Mouse (Mus musculus) ES-Bruce4 (cell line): ENCODE results near the gene Slc9a3r1. TPM values are rescaled to one million over a fixed set of nuclear protein-coding genes. Genes with fewer than 3 reads are reported as not detected.

Experiments used
- H3K27ac ChIP-seq: 2 replicates; pipeline ENCODE4 v1.5.1; 2012; ENCODE audit warnings: low read length, inconsistent platforms; ENCODE audit not compliant: insufficient read depth
- H3K27me3 ChIP-seq: 2 replicates; pipeline ENCODE4 v1.6.1; 2012; ENCODE audit warnings: mild to moderate bottlenecking, low read length, inconsistent platforms; ENCODE audit not compliant: control insufficient read depth, poor library complexity, insufficient read depth, severe bottlenecking
- H3K36me3 ChIP-seq: 2 replicates; pipeline ENCODE4 v1.6.1; 2012; ENCODE audit warnings: inconsistent platforms, mild to moderate bottlenecking, low read length, moderate library complexity; ENCODE audit not compliant: control insufficient read depth, poor library complexity, insufficient read depth, severe bottlenecking
- H3K4me1 ChIP-seq: one replicate; pipeline ENCODE4 v1.8.1; 2011; ENCODE audit warnings: low read length; ENCODE audit not compliant: control insufficient read depth, insufficient read depth
- H3K4me3 ChIP-seq: 2 replicates; pipeline ENCODE4 v1.5.1; 2011; ENCODE audit warnings: low read depth, mild to moderate bottlenecking, low read length
- H3K9ac ChIP-seq: 2 replicates; pipeline ENCODE4 v1.6.1; 2012; ENCODE audit warnings: low read depth, mild to moderate bottlenecking, inconsistent platforms; ENCODE audit not compliant: poor library complexity, severe bottlenecking
- H3K9me3 ChIP-seq: replicated peaks from 2 replicates; pipeline ENCODE4 v1.6.1; 2012; ENCODE audit warnings: mild to moderate bottlenecking, low read length, inconsistent platforms; ENCODE audit not compliant: control insufficient read depth, poor library complexity, insufficient read depth, severe bottlenecking
- CTCF ChIP-seq: IDR thresholded peaks from one replicate; pipeline ENCODE4 v1.8.1; 2011; ENCODE audit warnings: low read depth, low read length
- EP300 ChIP-seq: IDR thresholded peaks from 2 replicates; pipeline ENCODE4 v1.6.1; 2011; ENCODE audit warnings: low read depth, low read length; ENCODE audit not compliant: insufficient read depth
- POLR2A ChIP-seq: IDR thresholded peaks from one replicate; pipeline ENCODE4 v1.8.1; 2011; ENCODE audit warnings: low read length; ENCODE audit not compliant: insufficient read depth
- polyA plus RNA-seq: library from polyadenylated mRNA; stranded (reverse); fragments of >200 nt; gene quantifications from 2 replicates; pipeline ENCODE4 v1.2.4, GENCODE M21; 2011; ENCODE audit warnings: low read depth; ENCODE audit not compliant: missing spikeins, insufficient read depth, insufficient read length

Slc9a3r1 gene
- polyA plus RNA-seq, 1 experiment = 73.2 TPM

DNA sequence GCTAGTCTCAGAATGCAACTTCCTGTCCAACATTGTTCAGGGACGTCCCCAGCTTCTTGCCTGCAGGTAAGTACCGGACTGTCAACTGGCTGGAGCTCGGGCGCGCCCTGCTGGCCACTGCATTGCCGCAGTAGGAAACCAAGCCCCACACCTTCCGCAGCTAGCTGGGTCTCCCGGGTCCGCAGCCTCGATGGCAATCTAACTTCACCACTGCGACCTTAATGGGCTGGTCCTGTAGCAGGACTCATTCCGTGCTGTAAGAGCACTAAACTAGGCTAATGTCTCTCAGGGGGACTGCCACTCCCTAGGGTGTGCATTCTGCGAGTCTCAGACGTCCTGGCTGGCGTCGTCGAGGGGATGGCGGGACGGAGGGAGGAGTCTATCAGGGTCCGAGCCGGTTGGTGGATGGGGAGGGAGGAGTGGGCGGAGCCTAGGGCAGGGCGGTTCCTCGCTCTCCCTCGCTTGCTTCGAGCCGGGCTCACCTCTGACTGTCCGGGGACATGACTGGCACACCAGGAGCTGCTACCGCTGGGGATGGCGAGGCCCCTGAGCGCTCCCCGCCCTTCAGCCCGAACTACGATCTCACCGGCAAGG lies 9.3 kb upstream of the Slc9a3r1 start:
- no peaks in the 10 kb centered on the region for H3K4me1 ChIP-seq

DNA sequence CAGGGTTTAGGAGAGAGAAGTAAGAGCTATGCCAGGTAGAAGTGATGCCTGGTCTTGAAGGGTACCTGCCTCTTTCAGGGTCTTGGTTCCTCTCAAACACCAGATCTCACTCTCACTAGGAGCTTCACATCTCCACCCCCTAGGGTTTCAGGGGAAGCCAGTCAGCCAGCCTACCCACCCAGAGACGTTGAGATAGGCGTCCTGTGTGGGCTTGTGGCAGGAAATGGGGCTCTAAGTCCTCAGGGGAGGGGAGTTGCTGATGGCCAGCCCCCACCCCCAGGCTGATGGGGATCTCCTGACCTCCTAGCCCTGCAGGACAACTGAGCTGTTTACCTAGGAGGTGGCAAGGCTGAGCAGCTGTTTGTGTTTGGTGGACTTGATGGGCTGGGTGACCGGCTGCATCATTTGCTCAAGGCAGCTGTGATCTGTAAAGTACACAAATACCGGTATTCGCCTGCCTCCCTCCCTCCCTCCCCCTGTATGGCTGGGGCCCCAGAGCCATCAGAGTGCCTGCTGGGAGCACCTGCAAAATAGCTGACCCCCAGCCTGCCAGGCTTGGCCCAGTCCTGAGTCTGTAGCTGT lies 8.0 kb upstream of the Slc9a3r1 start:
- H3K4me1 ChIP-seq = no peaks in the 10 kb centered on the region
- H3K27me3 ChIP-seq = no peaks in the 10 kb centered on the region
- H3K27ac ChIP-seq = no peak overlapping the region
- no peaks in the 10 kb centered on the region for H3K9me3 ChIP-seq
- H3K4me3 ChIP-seq = no peak overlapping the region
- no peak overlapping the region for H3K9ac ChIP-seq
- H3K36me3 ChIP-seq = no peaks in the 10 kb centered on the region
- TF ChIP-seq EP300 (no peak), CTCF (no peak), POLR2A (no peak)

More for the DNA sequence above, 9.3 kb upstream of the Slc9a3r1 start:
- Histone ChIP-seq H3K9me3 (no peaks in the 10 kb centered on the region), H3K27me3 (no peaks in the 10 kb centered on the region), H3K4me3 (peak overlapping the region; percentile 70), H3K27ac (no peak overlapping the region), H3K36me3 (no peaks in the 10 kb centered on the region), H3K9ac (0 out of 2 replicates have a peak overlapping the region, but pooled peaks have one; percentile 5)
- peak; percentile 61 for TF ChIP-seq POLR2A
- TF ChIP-seq CTCF = peak; percentile 91
- TF ChIP-seq EP300 = no peak

DNA sequence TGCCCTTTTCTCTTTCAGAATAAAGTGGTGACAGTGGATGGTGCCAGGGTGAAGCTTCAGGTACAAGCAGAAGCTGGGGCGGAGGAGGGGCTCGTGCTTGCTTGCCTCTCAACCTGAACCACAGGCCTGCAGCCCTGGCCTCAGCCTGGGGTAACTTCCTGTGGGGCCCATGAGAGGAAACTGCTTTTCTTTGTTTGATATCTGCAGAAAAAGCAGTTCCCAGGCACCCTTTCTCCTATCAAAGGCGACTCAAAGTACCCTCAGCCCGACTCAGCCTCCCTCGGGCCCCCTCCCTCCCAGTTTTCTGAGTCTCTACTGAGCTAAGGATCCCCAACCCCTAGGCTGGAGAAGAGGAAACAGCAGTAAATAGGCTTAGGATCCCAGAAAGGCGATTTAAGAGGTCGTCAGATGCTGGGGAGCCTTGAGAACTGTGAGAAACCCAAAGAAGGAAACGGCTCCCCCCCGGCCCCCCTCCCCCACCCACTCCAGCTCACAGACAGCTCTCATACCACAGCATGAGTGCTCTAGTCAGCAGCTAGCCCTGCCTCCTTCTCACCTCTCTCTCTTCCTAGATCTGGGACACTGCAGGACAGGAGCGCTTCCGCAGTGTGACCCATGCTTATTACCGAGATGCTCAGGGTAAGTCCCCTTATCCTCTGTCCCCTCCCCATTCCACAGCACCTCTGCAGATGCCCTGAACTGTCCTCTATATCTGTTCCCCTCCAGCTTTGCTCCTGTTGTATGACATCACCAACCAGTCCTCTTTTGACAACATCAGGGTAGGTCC lies 5.0 kb upstream of the Slc9a3r1 start:
- Histone ChIP-seq H3K9ac (no peak overlapping the region), H3K9me3 (no peaks in the 10 kb centered on the region), H3K36me3 (no peaks in the 10 kb centered on the region), H3K27me3 (no peaks in the 10 kb centered on the region), H3K4me1 (peaks cover 2% of the 10 kb centered on the region), H3K27ac (no peak overlapping the region), H3K4me3 (no peak overlapping the region)
- TF ChIP-seq CTCF (no peak), EP300 (no peak), POLR2A (no peak)

DNA sequence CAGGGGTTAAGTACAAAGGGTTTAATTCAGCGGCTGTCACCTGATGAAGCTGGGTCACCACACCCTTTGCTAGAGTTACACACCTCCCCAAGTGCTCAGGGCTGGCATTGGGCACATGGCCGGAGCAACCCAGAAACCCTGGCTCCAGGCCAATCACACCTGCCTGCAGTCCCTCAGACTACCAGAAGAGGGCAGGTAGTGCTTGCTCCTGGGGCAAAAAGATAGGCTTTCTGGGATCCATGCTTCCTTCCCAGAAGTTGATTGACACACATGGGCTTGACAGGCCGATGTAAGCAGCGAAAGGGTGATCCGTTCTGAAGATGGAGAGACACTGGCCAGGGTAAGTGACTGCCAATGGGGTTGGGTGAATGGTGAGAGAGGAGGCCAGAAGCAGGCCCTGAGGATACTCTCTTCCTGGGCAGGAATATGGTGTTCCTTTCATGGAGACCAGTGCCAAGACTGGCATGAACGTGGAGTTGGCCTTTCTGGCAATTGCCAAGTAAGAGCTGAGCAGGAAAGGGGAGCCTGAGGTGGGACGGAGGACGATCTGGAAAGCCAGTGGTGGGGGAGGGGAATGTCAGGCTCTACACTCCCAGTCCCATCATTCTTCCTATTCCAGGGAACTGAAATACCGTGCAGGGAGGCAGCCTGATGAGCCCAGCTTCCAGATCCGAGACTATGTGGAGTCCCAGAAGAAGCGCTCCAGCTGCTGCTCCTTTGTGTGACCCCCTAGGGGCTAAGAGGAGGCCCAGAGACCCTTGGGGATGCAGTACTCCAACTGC lies 2.9 kb upstream of the Slc9a3r1 start:
- no peaks in the 10 kb centered on the region for H3K9me3 ChIP-seq
- H3K27ac ChIP-seq = no peak overlapping the region
- H3K4me3 ChIP-seq = no peak overlapping the region
- TF ChIP-seq CTCF (peak; percentile 87), EP300 (no peak), POLR2A (no peak)
- no peak overlapping the region for H3K9ac ChIP-seq
- peaks cover 2% of the 10 kb centered on the region for H3K4me1 ChIP-seq
- H3K36me3 ChIP-seq = no peaks in the 10 kb centered on the region
- no peaks in the 10 kb centered on the region for H3K27me3 ChIP-seq

DNA sequence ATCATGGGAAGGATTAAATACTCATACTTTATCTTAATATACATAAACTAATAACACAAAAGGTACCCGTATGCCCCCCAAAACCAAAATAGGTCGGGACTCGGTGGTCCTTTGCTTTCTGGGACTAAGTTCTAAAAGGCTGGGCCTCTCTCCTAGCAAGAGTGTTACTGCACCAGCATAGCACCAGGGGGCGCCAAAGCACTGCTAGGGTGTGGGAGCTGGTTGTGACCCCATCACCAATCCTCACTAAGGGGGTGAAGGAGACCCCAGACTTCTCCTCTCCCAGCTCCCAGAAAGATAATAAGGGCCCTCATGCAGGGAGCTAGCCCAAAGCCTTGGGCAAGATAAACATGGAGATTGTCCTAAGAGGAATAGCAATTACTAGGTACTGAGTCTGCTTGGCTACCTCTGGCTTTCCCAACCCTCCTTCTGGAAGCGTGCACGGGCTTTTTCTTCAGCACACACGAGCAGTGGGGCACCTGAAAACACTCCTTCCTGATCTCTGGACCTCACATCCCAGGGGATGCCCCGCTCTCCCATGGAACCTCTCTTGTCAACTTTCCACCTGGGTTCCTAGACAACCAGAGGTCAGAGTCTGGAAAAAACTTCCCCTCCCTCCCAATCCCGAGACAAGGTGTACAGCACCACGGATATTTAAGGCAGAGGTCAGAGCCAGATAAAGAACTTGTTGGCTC lies 2.1 kb upstream of the Slc9a3r1 start:
- peaks cover 4% of the 10 kb centered on the region for H3K4me1 ChIP-seq
- no peak overlapping the region for H3K9ac ChIP-seq
- H3K4me3 ChIP-seq = no peak overlapping the region
- H3K36me3 ChIP-seq = no peaks in the 10 kb centered on the region
- no peaks in the 10 kb centered on the region for H3K27me3 ChIP-seq
- TF ChIP-seq POLR2A (no peak), CTCF (peak; percentile 93), EP300 (no peak)
- H3K9me3 ChIP-seq = no peaks in the 10 kb centered on the region
- H3K27ac ChIP-seq = no peak overlapping the region
